Mouse (Mus musculus) stomach, postnatal 0 days (tissue): ENCODE results near the gene Gpr34.

Source experiments
- CTCF ChIP-seq: IDR thresholded peaks from 2 replicates; pipeline ENCODE4 v1.5.1; 2016; ENCODE audit warnings: antibody characterized with exemption, low read depth, mild to moderate bottlenecking, moderate library complexity
- EP300 ChIP-seq: optimal IDR thresholded peaks from 2 replicates; pipeline ENCODE3; 2016; ENCODE audit warnings: antibody characterized with exemption

DNA sequence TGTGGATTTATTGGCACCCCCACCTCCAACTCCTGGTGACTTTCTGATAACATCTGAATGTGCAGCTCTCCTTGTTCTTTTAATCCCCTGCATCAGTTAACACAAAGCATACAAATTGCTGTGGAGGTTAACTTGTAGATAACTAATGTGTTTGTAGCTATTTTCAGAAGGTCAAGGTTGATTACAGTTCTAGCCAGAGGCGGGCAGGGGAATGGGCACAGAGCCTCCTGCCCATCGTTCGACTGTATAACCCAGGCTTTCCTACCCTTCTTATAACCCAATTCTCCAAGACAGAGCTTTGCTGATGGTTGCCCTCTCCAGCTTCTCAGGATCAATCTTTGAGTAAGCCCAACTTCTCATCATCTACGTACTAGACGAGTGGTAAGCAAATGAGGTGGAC, 29.2 kb downstream of the Gpr34 start, which contains the start of gene Gpr82:
- TF ChIP-seq CTCF: no peak
- no peak for TF ChIP-seq EP300
